In genomic region chr12:79888086-79888485, GRCm38 (mm10) we compare ENCODE assay signal across 12 mouse cellular contexts.
A peak's percentile ranks its signal among the peaks of the same experiment; 100 is the strongest.
DNase-seq lines count a peak whose midpoint lies in the region; ATAC-seq lines count a peak whose summit lies in the region.
"Had no signal": no experiment of that assay in that cellular context is flagged by ENCODE, and none has a peak within 500 bp of the region (broad histone marks: within the 10 kb centered on the region; RNA-seq: fewer than 3 reads in every experiment).

No protein-coding gene starts in this region.

- H3K9me3 ChIP-seq in kidney, embryonic 15.5 days (replicated peaks) = no peaks in the 10 kb centered on the region
- no peaks in the 10 kb centered on the region for H3K9me3 ChIP-seq in limb, embryonic 10.5 days (replicated peaks)

- no peak overlapping the region for H3K4me2 ChIP-seq in kidney, embryonic 15.5 days

- no peaks in the 10 kb centered on the region for H3K36me3 ChIP-seq in kidney, embryonic 15.5 days
- H3K36me3 ChIP-seq in limb, embryonic 10.5 days = no peaks in the 10 kb centered on the region

- H3K4me3 ChIP-seq in kidney, embryonic 15.5 days (replicated peaks) = no peak overlapping the region
- H3K4me3 ChIP-seq in brown adipose tissue, adult 24 weeks (ENCODE audit: insufficient read depth, low read depth, low read length) = no peak overlapping the region
- H3K4me3 ChIP-seq in limb, embryonic 10.5 days = no peak overlapping the region
- H3K4me3 ChIP-seq: layer of hippocampus, adult 2 months had no signal

- intact Hi-C loops in heart, postnatal 10 days (cut with DNase I) = no loop called here

- WGBS in kidney, embryonic 15.5 days = 62% methylated on average over 4 of the region's 4 CpGs
- WGBS in limb, embryonic 10.5 days = 91% methylated on average over 4 of the region's 4 CpGs

- H3K9ac ChIP-seq in kidney, embryonic 15.5 days = no peak overlapping the region

- peak; percentile 94 for DNase-seq in heart, adult 11 months
- no peak for DNase-seq in heart, postnatal 10 days
- DNase-seq in kidney, postnatal 4 days = no peak
- DNase-seq in limb, embryonic 10.5 days (ENCODE audit: low spot score) = no peak
- DNase-seq in spleen, adult 18-20 months = no peak
- no peak for DNase-seq in layer of hippocampus, postnatal 25 days (ENCODE audit: extremely low spot score in 1 of 2, low spot score in 1 of 2)
- DNase-seq: cerebellum, adult 9-11 months had no signal

- peaks cover 54% of the 10 kb centered on the region for H3K4me1 ChIP-seq in kidney, embryonic 15.5 days
- H3K4me1 ChIP-seq in brown adipose tissue, adult 24 weeks (ENCODE audit: control insufficient read depth, insufficient read depth, insufficient read length, low read length) = peaks cover 38% of the 10 kb centered on the region
- H3K4me1 ChIP-seq in limb, embryonic 10.5 days = peaks cover 43% of the 10 kb centered on the region

- ATAC-seq in kidney, embryonic 15.5 days (replicated peaks; ENCODE audit: low FRiP score) = no peak
- ATAC-seq: hindbrain, postnatal 0 days had no signal

- no peaks in the 10 kb centered on the region for H3K27me3 ChIP-seq in kidney, embryonic 15.5 days
- no peaks in the 10 kb centered on the region for H3K27me3 ChIP-seq in limb, embryonic 10.5 days (ENCODE audit: low read depth, poor library complexity, severe bottlenecking)

- H3K27ac ChIP-seq in kidney, embryonic 15.5 days = peak overlapping the region; percentile 86
- peak overlapping the region; percentile 56 for H3K27ac ChIP-seq in brown adipose tissue, adult 24 weeks (replicated peaks; ENCODE audit: low read depth, low read length)
- peak overlapping the region; percentile 59; the same call in 1 of the 2 replicates for H3K27ac ChIP-seq in limb, embryonic 10.5 days
- H3K27ac ChIP-seq: hindbrain, postnatal 0 days; layer of hippocampus, adult 2 months; macrophage had no signal
